Mouse (Mus musculus): ENCODE measurements around the gene Nol7.

Gene Nol7

DNA sequence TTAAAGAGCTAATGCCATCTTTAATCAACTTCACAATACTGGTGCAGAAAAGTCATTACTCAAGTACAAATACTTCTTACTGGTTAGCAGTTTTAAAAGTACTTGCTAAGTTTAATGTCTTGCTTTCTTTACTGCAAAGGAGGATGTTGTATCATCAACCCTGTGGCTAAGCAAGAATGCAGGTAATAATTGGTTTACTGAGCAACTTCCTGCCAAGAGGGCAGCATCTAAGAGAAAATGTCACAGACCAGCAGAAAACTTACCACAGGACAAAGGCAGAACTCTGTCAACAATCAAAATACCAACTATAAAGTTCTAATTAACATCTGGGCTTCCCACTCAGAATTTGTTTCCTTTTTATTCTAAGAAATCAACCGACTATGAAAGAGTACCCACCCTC, 17.1 kb downstream of the Nol7 start:
- in situ Hi-C loops (cut with MboI, MseI) = no loop called here

GRCm38 (mm10) chr13:43428436-43428835, 30.2 kb downstream of the Nol7 start:
- in situ Hi-C loops (cut with MboI, MseI) = loop anchor here (25.0 kb wide), 1 partner anchor 884 kb away; no protein-coding TSS in a partner anchor

DNA sequence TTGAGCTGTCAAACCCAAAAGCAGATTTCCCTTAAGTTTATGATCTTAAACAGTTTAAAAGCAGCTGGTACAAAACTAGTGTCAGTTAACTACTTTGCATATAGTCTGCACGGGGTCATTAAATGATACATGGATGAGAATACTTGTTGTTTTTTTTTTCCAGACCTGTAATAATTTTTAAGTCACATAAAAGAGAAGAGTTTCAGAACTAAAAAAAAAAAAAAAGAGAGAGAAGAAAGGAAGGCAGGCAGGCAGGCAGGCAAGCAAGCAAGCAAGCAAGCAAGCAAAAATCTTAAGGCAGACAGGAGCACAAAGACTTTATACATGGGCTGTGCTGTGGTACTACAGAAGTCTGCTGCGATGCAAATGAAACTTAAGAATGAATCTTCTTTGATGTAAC, 35.2 kb downstream of the Nol7 start:
- in situ Hi-C loops (cut with MboI, MseI) = loop anchor here (25.0 kb wide), 1 partner anchor 879 kb away; no protein-coding TSS in a partner anchor

DNA sequence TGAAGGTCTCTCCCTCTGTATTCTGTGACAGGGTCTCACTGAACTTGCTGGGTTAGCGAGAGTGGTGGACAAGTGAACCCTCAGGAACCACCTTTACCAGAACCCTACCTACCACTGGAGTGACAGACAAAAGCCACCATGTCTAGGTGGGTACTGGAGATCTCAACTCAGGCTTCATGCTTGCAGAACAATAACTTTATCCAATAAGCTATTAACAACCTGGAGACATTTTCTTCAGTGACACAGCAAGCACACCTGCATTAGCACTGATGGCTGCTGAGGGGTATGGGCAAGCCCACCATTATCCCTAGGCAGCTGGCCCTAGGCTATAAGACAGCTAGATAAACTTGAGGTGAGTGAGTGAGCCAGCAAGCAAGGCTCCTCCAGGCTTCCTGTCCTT, 42.2 kb downstream of the Nol7 start:
- in situ Hi-C loops (cut with MboI, MseI) = loop anchor here (25.0 kb wide), 1 partner anchor 872 kb away; no protein-coding TSS in a partner anchor

- in situ Hi-C loops (cut with MboI, MseI) = loop anchor here (25.0 kb wide), 1 partner anchor 870 kb away; no protein-coding TSS in a partner anchor
Measured at GRCm38 (mm10) chr13:43442551-43442950, 44.4 kb downstream of the Nol7 start.

DNA sequence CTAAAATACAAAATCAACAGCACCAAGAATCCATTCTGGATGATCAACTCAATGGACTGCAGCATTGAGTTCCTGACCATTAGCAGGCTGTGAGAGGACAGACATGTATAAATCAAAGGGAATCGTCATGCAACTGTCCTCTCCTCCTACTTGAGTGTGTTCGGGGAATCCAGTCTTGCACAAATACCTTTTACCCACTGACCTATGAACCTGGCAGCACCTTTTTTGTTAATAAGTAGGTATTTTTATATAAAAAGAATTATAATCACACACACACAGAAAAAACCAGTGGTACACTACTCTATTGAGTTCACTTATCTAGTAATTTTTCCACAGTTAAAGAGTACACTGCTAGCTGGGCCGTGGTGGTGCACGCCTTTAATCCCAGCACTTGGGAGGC, 45.5 kb downstream of the Nol7 start:
- in situ Hi-C loops (cut with MboI, MseI) = loop anchor here (25.0 kb wide), 1 partner anchor 869 kb away; no protein-coding TSS in a partner anchor

DNA sequence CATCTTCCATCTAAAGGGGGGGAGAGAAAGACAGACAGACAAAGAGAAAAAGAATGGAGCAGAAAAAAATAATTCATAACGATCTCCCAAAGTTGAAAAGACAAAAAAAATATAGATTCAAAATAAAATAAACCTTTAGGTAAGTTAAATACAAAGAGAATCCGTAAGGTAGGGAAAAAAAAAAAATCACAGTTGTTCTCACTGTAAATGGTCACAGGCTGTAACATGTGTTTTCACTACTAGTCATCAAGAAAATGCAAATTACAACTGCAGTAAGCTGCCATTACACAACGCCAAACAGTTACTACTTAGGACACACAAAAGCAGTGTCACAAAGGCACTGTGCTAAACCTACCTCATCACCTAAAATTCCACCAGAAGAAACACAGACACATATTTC, 46.5 kb downstream of the Nol7 start:
- in situ Hi-C loops (cut with MboI, MseI) = loop anchor here (25.0 kb wide), 1 partner anchor 868 kb away; no protein-coding TSS in a partner anchor

DNA sequence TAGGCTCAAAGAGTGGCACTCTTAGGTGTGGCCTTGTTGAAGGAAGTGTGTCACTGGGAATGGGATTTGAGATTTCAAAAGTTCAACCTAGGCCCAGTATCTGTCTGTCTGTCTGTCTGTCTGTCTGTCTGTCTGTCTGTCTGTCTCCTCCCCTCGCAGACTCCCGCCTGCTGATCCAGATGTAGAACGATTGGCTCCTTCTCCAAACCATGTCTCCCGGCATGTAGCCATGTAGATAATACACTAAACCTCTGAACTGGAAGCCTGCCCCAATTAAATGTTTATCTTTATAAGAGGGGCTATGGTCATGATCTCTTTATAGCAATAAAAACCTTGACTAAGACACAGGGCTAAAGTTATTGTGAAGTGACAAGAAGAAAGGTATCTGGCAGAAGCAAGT, 47.6 kb downstream of the Nol7 start:
- in situ Hi-C loops (cut with MboI, MseI) = loop anchor here (25.0 kb wide), 1 partner anchor 867 kb away; no protein-coding TSS in a partner anchor

- in situ Hi-C loops (cut with MboI, MseI) = loop anchor here (25.0 kb wide), 1 partner anchor 865 kb away; no protein-coding TSS in a partner anchor
Measured at GRCm38 (mm10) chr13:43447721-43448120, 49.5 kb downstream of the Nol7 start.

DNA sequence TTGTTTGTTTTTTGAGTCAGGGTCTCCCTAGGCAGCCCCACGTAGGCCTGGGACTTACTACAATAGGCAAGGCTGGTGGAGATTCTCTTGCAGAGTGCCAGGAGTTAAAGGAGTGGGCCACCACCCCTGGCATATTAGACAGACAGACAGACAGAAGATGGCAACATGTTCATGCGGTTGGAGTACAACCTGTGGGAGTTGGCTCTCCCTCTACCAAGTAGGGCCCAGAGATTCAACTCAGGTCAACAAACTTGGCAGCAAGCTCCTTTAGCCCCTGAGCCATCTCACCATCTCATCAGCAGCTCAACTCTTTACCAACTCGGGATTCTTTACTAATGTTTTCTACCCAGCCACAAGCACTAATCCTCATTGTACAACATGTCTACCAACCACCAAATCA, 52.5 kb downstream of the Nol7 start:
- in situ Hi-C loops (cut with MboI, MseI) = no loop called here

- in situ Hi-C loops (cut with MboI, MseI) = no loop called here
Measured at GRCm38 (mm10) chr13:43452177-43452576, 54.0 kb downstream of the Nol7 start.

DNA sequence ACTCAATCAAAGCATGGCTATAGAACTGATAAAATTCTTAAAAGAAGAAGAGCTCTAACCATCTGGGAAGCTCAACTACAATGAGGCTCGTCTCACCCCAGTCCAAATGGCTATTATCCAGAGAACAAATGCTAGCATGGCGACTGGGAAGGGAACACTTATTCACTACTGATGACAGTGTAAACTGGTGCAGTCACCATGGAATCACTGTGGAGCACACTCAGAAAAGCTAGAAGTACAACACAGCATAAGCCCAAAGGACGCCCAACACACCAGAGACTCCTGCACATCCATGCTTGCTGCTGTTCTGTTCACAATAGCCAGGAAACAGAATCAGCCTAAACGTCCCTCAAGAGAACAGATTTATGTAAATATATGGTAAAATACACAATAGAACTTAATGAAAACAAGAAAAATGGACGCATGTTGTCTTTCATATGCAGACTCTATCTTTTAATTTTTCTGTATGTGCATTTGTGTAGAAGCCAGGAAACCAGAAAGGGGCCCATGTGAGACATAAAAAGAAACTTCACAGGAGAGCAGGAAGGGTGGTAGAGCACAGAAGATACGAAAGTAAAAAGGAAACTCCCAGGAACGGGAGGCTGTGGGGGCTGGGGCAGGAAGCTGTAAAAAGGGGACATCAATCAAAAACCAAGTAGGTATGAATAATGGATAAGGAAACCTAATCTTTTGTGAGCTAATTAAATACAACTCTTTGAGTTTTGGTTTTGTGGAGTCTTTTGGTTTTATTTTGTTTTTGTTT, 54.8 kb downstream of the Nol7 start:
- in situ Hi-C loops (cut with MboI, MseI) = no loop called here

DNA sequence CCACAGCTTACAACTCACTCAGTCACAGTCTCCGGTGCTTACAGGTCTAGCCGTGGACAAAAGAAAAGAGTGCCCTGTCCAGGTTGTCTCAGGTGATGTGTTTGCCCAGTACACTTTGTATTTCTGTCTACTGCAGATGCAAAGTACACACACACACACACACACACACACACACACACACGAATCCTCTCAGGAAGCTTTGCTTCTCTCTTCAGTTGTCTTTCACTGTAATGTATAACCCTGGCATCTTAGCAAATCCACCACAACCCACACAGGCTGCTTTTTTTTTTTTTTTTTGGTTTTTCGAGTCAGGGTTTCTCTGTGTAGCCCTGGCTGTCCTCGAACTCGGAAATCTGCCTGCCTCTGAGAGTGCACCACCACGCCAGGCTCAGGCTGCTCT, 56.2 kb downstream of the Nol7 start:
- in situ Hi-C loops (cut with MboI, MseI) = no loop called here
